Mouse (Mus musculus): Measurements from ENCODE around the gene Srrm3. TPM values are rescaled to one million over a fixed set of nuclear protein-coding genes. Genes with fewer than 3 reads are reported as not detected.

Srrm3 gene
- 12.3 and 12.7 TPM in 2 replicates for polyA plus RNA-seq (2014; fragmentation: Nextera tagmentation; extraction: Ambion mirVana)

DNA sequence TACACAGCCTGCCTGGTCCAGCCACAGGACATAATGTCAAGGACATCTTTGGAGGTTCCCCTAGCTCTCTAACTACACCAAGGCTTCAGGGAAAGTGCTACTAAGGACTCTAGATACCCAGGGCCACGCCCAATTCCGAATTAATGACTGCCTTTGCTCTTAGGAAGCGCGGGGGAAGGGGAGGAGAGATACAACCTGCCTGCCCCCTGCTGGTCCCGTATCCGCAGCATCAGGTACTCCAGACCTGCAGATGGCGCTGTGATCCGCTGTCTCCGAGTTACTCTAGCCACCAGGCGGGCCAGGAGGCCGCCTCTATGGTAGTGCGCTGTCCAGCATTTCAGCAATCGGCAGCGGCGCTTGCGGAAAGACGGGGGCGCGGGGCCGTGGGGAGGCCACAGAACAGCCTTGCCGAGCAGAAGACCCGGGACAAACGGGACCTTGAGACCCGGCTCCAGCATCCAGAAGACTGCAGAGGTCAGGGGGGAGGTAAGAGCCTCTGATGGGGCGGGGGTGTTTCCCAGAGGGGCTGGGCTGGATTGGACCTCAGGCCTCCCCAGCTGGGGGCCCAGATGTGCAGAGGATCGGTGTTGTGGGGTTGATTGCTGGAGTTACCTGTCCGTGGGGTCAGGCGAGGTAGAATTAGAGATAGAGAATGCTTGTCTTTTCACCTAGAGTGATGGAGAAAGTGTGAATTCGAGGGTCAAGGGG, at the start of gene Srrm3:
Gene Srrm3, plus strand, starts transcription at position 336 of the 708 bp plus-strand sequence.
- no peaks in the 10 kb centered on the region; the same call in 1 of the 2 replicates for H3K4me1 ChIP-seq (replicated peaks; ENCODE audit: control insufficient read depth, insufficient read depth, low read length)
- no peaks in the 10 kb centered on the region for H3K27me3 ChIP-seq (ENCODE audit: control insufficient read depth, insufficient read depth, low read length)
- H3K4me3 ChIP-seq (ENCODE audit: low read depth, low read length), result peak within 1 kb of the TSS; percentile 38
- no peaks in the 10 kb centered on the region for H3K9me3 ChIP-seq (ENCODE audit: control insufficient read depth, low read length)
- ATAC-seq (replicated peaks; ENCODE audit: low FRiP score) (peak; percentile 49), DNase-seq (ENCODE audit: low spot score) (peak; percentile 95)
- no peak within 1 kb of the TSS for H3K27ac ChIP-seq (ENCODE audit: low read depth, low read length)
- peak within 1 kb of the TSS; percentile 53 for H3K9ac ChIP-seq (ENCODE audit: low read length)
- WGBS, result 3% methylated on average over 29 of the region's 29 CpGs
- peak within 1 kb of the TSS; percentile 46 for H3K4me2 ChIP-seq (ENCODE audit: low read depth, low read length, severe bottlenecking)
- no peaks in the 10 kb centered on the region for H3K36me3 ChIP-seq (ENCODE audit: control insufficient read depth, insufficient read depth, low read length)

DNA sequence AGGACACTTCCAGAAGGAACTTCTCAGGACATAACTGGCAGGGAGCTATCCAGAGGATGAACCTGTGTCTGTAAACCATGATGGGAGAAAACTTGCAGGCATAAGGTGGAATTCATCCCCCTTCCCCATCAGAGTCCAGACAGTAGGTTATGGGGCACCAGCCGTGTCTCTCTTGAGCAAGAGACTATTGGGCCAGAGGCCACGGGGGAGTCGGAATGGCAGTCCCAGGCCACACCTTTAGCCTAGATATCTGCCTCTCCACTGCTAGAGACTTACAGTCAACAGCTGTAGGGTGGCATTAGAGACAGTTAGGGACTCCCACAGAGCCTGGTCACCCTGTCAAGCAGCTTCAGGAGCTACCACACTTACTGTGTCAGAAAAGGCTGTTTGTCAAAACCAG, 44.8 kb upstream of the Srrm3 start:
- ATAC-seq (replicated peaks; ENCODE audit: low FRiP score) (no peak), DNase-seq (ENCODE audit: low spot score) (no peak)
- H3K27me3 ChIP-seq (ENCODE audit: control insufficient read depth, insufficient read depth, low read length), result no peaks in the 10 kb centered on the region
- H3K4me3 ChIP-seq (ENCODE audit: low read depth, low read length), result no peak overlapping the region
- H3K9me3 ChIP-seq (ENCODE audit: control insufficient read depth, low read length), result no peaks in the 10 kb centered on the region
- H3K4me2 ChIP-seq (ENCODE audit: low read depth, low read length, severe bottlenecking), result no peak overlapping the region
- 85% methylated on average over 3 of the region's 3 CpGs for WGBS
- no peaks in the 10 kb centered on the region for H3K36me3 ChIP-seq (ENCODE audit: control insufficient read depth, insufficient read depth, low read length)
- H3K27ac ChIP-seq (ENCODE audit: low read depth, low read length), result no peak overlapping the region
- H3K9ac ChIP-seq (ENCODE audit: low read length), result no peak overlapping the region
- H3K4me1 ChIP-seq (replicated peaks; ENCODE audit: control insufficient read depth, insufficient read depth, low read length), result no peaks in the 10 kb centered on the region

DNA sequence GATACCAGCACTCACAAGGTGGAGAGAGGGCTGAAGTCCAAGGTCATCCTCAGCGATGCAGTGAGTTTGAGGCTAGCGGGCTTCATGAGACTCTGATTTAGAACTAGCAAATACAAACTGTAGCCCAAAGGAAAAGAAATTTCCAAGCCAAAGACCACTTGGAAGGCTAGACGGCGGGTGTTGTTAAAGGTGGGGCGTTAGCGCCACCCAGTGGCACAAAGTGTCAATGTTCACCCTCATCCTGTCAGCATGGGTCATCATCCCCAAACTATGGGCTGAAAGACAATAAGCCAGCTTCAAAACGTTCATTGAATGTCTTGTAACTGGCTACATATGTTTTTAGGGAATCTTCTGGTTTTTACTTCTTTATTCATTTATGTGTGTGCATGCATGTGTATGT, 43.2 kb upstream of the Srrm3 start:
- H3K4me3 ChIP-seq (ENCODE audit: low read depth, low read length), result no peak overlapping the region
- WGBS, result 3% methylated on average over 7 of the region's 7 CpGs
- ATAC-seq (replicated peaks; ENCODE audit: low FRiP score), result no peak

DNA sequence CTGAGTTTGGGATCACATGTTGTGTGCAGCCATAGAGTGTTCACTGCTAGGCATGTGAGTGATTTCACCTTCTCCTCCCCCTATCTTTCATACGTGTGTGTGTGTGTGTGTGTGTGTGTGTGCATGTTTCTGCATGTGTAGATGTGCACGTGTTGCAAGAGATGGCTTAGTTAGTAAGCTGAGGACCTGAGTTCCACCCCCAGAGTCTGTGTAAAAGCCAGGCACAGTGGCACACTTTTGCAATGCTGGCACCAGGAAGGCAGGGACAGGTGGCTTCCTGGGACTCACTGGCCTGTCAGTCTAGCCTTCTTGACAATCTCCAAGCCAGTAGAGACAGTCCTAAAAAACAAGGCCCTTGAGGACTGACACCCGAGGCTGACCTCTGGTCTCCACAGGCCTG, 41.7 kb upstream of the Srrm3 start:
- no peaks in the 10 kb centered on the region for H3K36me3 ChIP-seq (ENCODE audit: control insufficient read depth, insufficient read depth, low read length)
- H3K4me3 ChIP-seq (ENCODE audit: low read depth, low read length), result no peak overlapping the region
- H3K9ac ChIP-seq (ENCODE audit: low read length), result no peak overlapping the region
- DNase-seq (ENCODE audit: low spot score), result no peak
- 70% methylated on average over 3 of the region's 3 CpGs for WGBS
- H3K27ac ChIP-seq (ENCODE audit: low read depth, low read length), result no peak overlapping the region
- no peaks in the 10 kb centered on the region for H3K27me3 ChIP-seq (ENCODE audit: control insufficient read depth, insufficient read depth, low read length)
- H3K4me1 ChIP-seq (replicated peaks; ENCODE audit: control insufficient read depth, insufficient read depth, low read length), result no peaks in the 10 kb centered on the region
- no peaks in the 10 kb centered on the region for H3K9me3 ChIP-seq (ENCODE audit: control insufficient read depth, low read length)
- no peak for ATAC-seq (replicated peaks; ENCODE audit: low FRiP score)
- no peak overlapping the region for H3K4me2 ChIP-seq (ENCODE audit: low read depth, low read length, severe bottlenecking)

More for the DNA sequence above, 43.2 kb upstream of the Srrm3 start:
- no peak overlapping the region for H3K4me2 ChIP-seq (ENCODE audit: low read depth, low read length, severe bottlenecking)
- no peak overlapping the region for H3K9ac ChIP-seq (ENCODE audit: low read length)
- no peaks in the 10 kb centered on the region for H3K36me3 ChIP-seq (ENCODE audit: control insufficient read depth, insufficient read depth, low read length)
- no peaks in the 10 kb centered on the region for H3K27me3 ChIP-seq (ENCODE audit: control insufficient read depth, insufficient read depth, low read length)
- H3K9me3 ChIP-seq (ENCODE audit: control insufficient read depth, low read length), result no peaks in the 10 kb centered on the region
- no peaks in the 10 kb centered on the region for H3K4me1 ChIP-seq (replicated peaks; ENCODE audit: control insufficient read depth, insufficient read depth, low read length)
- H3K27ac ChIP-seq (ENCODE audit: low read depth, low read length), result no peak overlapping the region
- DNase-seq (ENCODE audit: low spot score), result peak; percentile 85

DNA sequence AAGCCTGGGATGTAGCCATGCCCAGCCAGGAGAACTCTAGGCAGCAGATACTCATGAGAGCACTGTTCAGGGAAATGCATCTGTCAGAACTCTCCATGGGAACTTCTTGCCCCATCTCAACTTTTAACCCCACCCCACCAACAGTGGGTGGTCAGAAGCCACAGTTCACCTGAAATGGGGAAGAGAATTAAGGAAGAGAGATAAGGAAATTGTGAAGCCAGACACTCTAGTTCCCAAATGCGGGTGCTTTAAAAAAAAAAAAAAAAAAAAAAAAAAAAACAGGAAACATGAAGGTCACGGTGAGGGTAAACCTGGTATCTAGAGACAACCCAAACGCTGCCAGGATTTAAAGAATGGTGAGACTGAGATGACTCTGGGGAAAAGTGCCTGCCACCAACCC, 34.2 kb upstream of the Srrm3 start:
- no peaks in the 10 kb centered on the region for H3K27me3 ChIP-seq (ENCODE audit: control insufficient read depth, insufficient read depth, low read length)
- no peak overlapping the region for H3K27ac ChIP-seq (ENCODE audit: low read depth, low read length)
- no peak overlapping the region for H3K4me2 ChIP-seq (ENCODE audit: low read depth, low read length, severe bottlenecking)
- no peaks in the 10 kb centered on the region for H3K36me3 ChIP-seq (ENCODE audit: control insufficient read depth, insufficient read depth, low read length)
- 75% methylated on average over 3 of the region's 3 CpGs for WGBS
- ATAC-seq (replicated peaks; ENCODE audit: low FRiP score) (no peak), DNase-seq (ENCODE audit: low spot score) (no peak)
- H3K9ac ChIP-seq (ENCODE audit: low read length), result no peak overlapping the region
- no peaks in the 10 kb centered on the region for H3K9me3 ChIP-seq (ENCODE audit: control insufficient read depth, low read length)
- H3K4me3 ChIP-seq (ENCODE audit: low read depth, low read length), result no peak overlapping the region
- peaks cover 1% of the 10 kb centered on the region; the same call in 1 of the 2 replicates for H3K4me1 ChIP-seq (replicated peaks; ENCODE audit: control insufficient read depth, insufficient read depth, low read length)

DNA sequence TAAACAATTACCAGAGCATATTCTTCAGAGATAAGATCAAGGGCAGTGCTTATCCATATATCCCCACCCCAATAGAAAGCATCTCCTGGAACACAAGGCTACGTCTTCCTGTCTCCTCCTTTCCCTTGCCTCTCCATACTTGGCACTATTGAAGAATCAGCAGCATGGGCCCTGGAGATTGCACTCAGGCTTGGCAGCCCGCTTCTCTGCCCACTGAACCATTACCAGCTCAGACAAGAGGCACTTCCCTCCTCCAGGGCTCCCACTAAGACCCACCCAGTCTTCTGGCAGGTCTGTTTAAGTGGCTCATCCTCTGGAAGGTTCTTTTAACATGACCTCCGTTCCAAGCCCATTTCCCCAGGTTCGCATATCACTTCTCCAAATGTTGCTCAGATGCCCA, 30.1 kb upstream of the Srrm3 start:
- H3K36me3 ChIP-seq (ENCODE audit: control insufficient read depth, insufficient read depth, low read length), result peaks cover 2% of the 10 kb centered on the region; the same call in 1 of the 2 replicates
- peaks cover 13% of the 10 kb centered on the region; the same call in 1 of the 2 replicates for H3K4me1 ChIP-seq (replicated peaks; ENCODE audit: control insufficient read depth, insufficient read depth, low read length)
- no peaks in the 10 kb centered on the region for H3K9me3 ChIP-seq (ENCODE audit: control insufficient read depth, low read length)
- no peak overlapping the region for H3K9ac ChIP-seq (ENCODE audit: low read length)
- WGBS, result 79% methylated on average over 4 of the region's 4 CpGs
- H3K27me3 ChIP-seq (ENCODE audit: control insufficient read depth, insufficient read depth, low read length), result no peaks in the 10 kb centered on the region
- no peak overlapping the region for H3K4me2 ChIP-seq (ENCODE audit: low read depth, low read length, severe bottlenecking)
- no peak for DNase-seq (ENCODE audit: low spot score)
- no peak overlapping the region for H3K27ac ChIP-seq (ENCODE audit: low read depth, low read length)
- ATAC-seq (replicated peaks; ENCODE audit: low FRiP score), result no peak
- H3K4me3 ChIP-seq (ENCODE audit: low read depth, low read length), result no peak overlapping the region

DNA sequence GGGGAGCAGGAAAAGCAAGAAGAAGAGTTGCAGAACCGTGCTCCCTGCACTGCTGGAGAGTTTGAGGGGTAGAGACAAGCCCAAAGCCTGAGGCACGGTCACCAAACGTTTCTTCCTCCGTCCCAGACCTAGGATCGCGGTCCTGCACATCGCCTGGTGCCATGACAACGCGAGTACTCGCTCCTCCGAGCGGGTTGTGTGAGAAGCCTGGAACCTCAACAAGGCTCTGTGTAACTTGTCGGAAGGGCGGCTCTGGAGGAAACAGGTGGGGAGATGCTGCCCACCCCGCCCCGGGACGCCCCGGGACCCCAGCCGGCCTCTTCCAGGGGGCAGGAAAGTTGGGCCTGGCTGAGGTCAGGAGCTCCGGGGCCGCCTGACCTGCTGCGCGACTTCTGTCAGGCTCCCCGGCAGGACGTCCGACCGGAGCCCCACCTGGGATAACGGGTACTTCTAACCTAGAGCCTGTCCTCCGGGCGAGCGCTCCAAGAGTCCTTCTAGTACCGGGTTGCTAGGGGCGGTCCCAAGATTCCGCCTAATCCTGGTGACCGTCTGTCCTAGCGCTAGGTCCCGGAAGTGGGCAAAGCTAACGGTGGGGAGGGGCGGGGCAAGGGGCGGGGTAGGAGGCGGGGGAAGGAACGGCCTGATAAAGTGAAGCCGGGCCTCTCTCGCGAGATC, 28.8 kb upstream of the Srrm3 start, which contains the start of gene Styxl1:
Gene Styxl1, minus strand, starts transcription at position 590 of the 675 bp plus-strand sequence.
- Histone ChIP-seq H3K4me3 (ENCODE audit: low read depth, low read length) (peak within 1 kb of the TSS; percentile 71), H3K27ac (ENCODE audit: low read depth, low read length) (peak within 1 kb of the TSS; percentile 70), H3K9me3 (ENCODE audit: control insufficient read depth, low read length) (no peaks in the 10 kb centered on the region), H3K4me2 (ENCODE audit: low read depth, low read length, severe bottlenecking) (peak within 1 kb of the TSS; percentile 84), H3K36me3 (ENCODE audit: control insufficient read depth, insufficient read depth, low read length) (peaks cover 2% of the 10 kb centered on the region; the same call in 1 of the 2 replicates), H3K4me1 (replicated peaks; ENCODE audit: control insufficient read depth, insufficient read depth, low read length) (peaks cover 13% of the 10 kb centered on the region; the same call in 1 of the 2 replicates), H3K9ac (ENCODE audit: low read length) (peak within 1 kb of the TSS; percentile 95), H3K27me3 (ENCODE audit: control insufficient read depth, insufficient read depth, low read length) (no peaks in the 10 kb centered on the region)
- ATAC-seq (replicated peaks; ENCODE audit: low FRiP score) (peak; percentile 94), DNase-seq (ENCODE audit: low spot score) (no peak)
- WGBS, result under 1% methylated on average over 44 of the region's 45 CpGs

DNA sequence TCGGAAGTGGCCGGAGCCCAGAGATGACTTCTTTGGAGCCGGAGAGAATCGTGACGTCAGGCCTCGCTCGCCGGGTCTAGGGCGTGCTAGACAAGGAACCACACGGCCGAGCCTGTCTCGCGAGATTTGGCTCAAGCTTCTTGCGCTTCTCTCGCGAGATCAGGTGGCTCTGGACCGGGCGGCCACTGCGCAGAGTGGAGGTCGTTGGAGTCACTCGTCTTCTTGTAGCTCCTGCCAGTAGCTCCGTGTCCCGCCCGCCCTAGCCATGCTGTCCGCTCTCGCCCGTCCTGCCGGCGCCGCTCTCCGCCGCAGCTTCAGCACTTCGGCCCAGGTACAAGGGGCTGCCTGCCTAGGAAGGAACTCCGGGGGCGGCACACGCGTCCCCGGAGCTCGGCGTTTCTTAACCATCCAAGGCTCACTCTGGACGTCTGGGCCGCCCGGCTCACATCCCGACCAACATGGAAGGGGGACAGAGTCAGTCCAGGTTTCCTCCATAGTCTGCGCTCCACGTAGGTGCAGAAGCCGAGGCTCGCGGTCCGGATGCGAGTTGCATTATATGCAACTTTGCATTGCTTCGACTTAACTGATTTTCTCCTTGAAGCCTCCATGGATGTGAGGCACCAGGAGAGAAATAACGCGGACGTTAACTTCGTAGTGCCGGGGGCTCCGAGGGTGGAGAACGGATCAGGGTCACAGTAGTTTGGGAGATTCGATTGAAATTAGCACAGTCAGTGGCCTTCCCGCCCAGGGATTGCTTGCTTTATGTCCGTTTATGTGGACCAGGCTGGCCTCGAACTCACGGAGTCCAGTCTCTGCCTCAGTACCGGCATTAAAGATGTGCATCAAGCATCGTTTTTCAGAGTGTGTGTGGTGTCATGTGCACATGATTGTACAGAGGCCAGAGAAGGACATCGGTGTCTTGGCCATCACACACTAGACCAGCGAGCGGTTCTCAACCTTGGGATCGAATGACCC, 27.9 kb upstream of the Srrm3 start, which contains the start of gene Mdh2:
Gene Mdh2, plus strand, starts transcription at position 10 of the 975 bp plus-strand sequence.
- H3K9me3 ChIP-seq (ENCODE audit: control insufficient read depth, low read length), result no peaks in the 10 kb centered on the region
- peaks cover 2% of the 10 kb centered on the region; the same call in 1 of the 2 replicates for H3K36me3 ChIP-seq (ENCODE audit: control insufficient read depth, insufficient read depth, low read length)
- H3K4me1 ChIP-seq (replicated peaks; ENCODE audit: control insufficient read depth, insufficient read depth, low read length), result peaks cover 13% of the 10 kb centered on the region; the same call in 1 of the 2 replicates
- H3K4me2 ChIP-seq (ENCODE audit: low read depth, low read length, severe bottlenecking), result peak within 1 kb of the TSS; percentile 84
- ATAC-seq (replicated peaks; ENCODE audit: low FRiP score) (peak; percentile 99), DNase-seq (ENCODE audit: low spot score) (peak; percentile 100)
- H3K9ac ChIP-seq (ENCODE audit: low read length), result peak within 1 kb of the TSS; percentile 95
- peak within 1 kb of the TSS; percentile 70 for H3K27ac ChIP-seq (ENCODE audit: low read depth, low read length)
- WGBS, result 2% methylated on average over 70 of the region's 70 CpGs
- H3K27me3 ChIP-seq (ENCODE audit: control insufficient read depth, insufficient read depth, low read length), result no peaks in the 10 kb centered on the region
- peak within 1 kb of the TSS; percentile 71 for H3K4me3 ChIP-seq (ENCODE audit: low read depth, low read length)
